Mouse (Mus musculus) ovary, postnatal 36 days (tissue): ENCODE measurements around the gene Aimp2.
A peak's percentile ranks its signal among the peaks of the same experiment; 100 is the strongest.

Source experiments
- DNase-seq: peaks from one replicate; pipeline ENCODE4 v3.0.0; 2022; ENCODE audit warnings: low spot score, mixed read lengths

Gene Aimp2

GRCm38 (mm10) chr5:143909417-143910400 is at the start of gene Aimp2, which contains the start of gene Pms2:
TSS of gene Aimp2 (minus strand) at chr5:143909847.
TSS of gene Pms2 (plus strand) at chr5:143909964.
- DNase-seq, result peak; percentile 91

GRCm38 (mm10) chr5:143957101-143957500 is 47.5 kb upstream of the Aimp2 start:
- no peak for DNase-seq

- DNase-seq, result no peak
Observed at GRCm38 (mm10) chr5:143950016-143950415, 40.4 kb upstream of the Aimp2 start.

- no peak for DNase-seq
Observed at GRCm38 (mm10) chr5:143948361-143948760, 38.7 kb upstream of the Aimp2 start.

GRCm38 (mm10) chr5:143943231-143944125 is 33.8 kb upstream of the Aimp2 start:
- DNase-seq, result no peak

GRCm38 (mm10) chr5:143941588-143941987 is 31.9 kb upstream of the Aimp2 start:
- DNase-seq, result no peak

- no peak for DNase-seq
Observed at GRCm38 (mm10) chr5:143936156-143936555, 26.5 kb upstream of the Aimp2 start.

- DNase-seq, result no peak
Observed at GRCm38 (mm10) chr5:143933875-143934274, 24.2 kb upstream of the Aimp2 start.

- no peak for DNase-seq
Observed at GRCm38 (mm10) chr5:143933414-143933813, 23.8 kb upstream of the Aimp2 start.

GRCm38 (mm10) chr5:143932831-143933230 is 23.2 kb upstream of the Aimp2 start, which contains the start of gene Rsph10b:
TSS of gene Rsph10b (plus strand) at chr5:143933035.
- DNase-seq, result peak; percentile 18

- DNase-seq, result no peak
Observed at GRCm38 (mm10) chr5:143931863-143932580, 22.4 kb upstream of the Aimp2 start.

GRCm38 (mm10) chr5:143930656-143931055 is 21.0 kb upstream of the Aimp2 start:
- no peak for DNase-seq

GRCm38 (mm10) chr5:143929291-143929690 is 19.6 kb upstream of the Aimp2 start:
- no peak for DNase-seq

- no peak for DNase-seq
Observed at GRCm38 (mm10) chr5:143927875-143928274, 18.2 kb upstream of the Aimp2 start, which contains the start of gene Gm42421. TSS of gene Gm42421 (plus strand) at chr5:143928175.

- no peak for DNase-seq
Observed at GRCm38 (mm10) chr5:143924781-143925452, 15.3 kb upstream of the Aimp2 start.

GRCm38 (mm10) chr5:143918120-143918519 is 8.5 kb upstream of the Aimp2 start:
- no peak for DNase-seq

- DNase-seq, result peak; percentile 45
Observed at GRCm38 (mm10) chr5:143917418-143917817, 7.8 kb upstream of the Aimp2 start.

GRCm38 (mm10) chr5:143916221-143916620 is 6.6 kb upstream of the Aimp2 start:
- no peak for DNase-seq

GRCm38 (mm10) chr5:143908926-143909325 is 721 bp downstream of the Aimp2 start:
- no peak for DNase-seq

- DNase-seq, result no peak
Observed at GRCm38 (mm10) chr5:143906429-143906828, 3.2 kb downstream of the Aimp2 start.

GRCm38 (mm10) chr5:143903813-143904212 is 5.8 kb downstream of the Aimp2 start:
- no peak for DNase-seq
